Mouse (Mus musculus) ES-E14 (cell line): ENCODE data around the gene Map6. TPM values are rescaled to one million over a fixed set of nuclear protein-coding genes. Genes with fewer than 3 reads are reported as not detected.

Experiments used
- DNase-seq: peaks from one replicate; pipeline ENCODE4 v3.0.0-alpha.2; 2013; ENCODE audit warnings: low read depth, low spot score
- H3K27ac ChIP-seq: 2 replicates; pipeline ENCODE4 v1.5.1; 2012; ENCODE audit warnings: low read depth, mild to moderate bottlenecking, low read length, moderate library complexity, mixed read lengths; ENCODE audit not compliant: poor library complexity, insufficient read depth, severe bottlenecking
- H3K36me3 ChIP-seq: 2 replicates; pipeline ENCODE4 v1.6.1; 2012; ENCODE audit warnings: mild to moderate bottlenecking, low read length, moderate library complexity, mixed read lengths; ENCODE audit not compliant: control insufficient read depth, poor library complexity, insufficient read depth, severe bottlenecking
- H3K4me1 ChIP-seq, 2 experiments: fragments of 150-350 bp in 1 of 2; sonication (generic) in 1 of 2; 2 replicates each; pipeline ENCODE4 v1.6.1; 2012; ENCODE audit warnings: low read length in 2 of 2, mild to moderate bottlenecking in 1 of 2, mixed read lengths in 1 of 2; ENCODE audit not compliant: control insufficient read depth in 2 of 2, insufficient read depth in 2 of 2, poor library complexity in 1 of 2
- H3K4me3 ChIP-seq, 2 experiments: fragments of 150-350 bp in 1 of 2; sonication (generic) in 1 of 2; 2 replicates each; pipeline ENCODE4 v1.5.1; 2012; ENCODE audit warnings: low read length in 2 of 2, low read depth in 1 of 2, mild to moderate bottlenecking in 1 of 2, mixed read lengths in 1 of 2; ENCODE audit not compliant: insufficient read depth in 1 of 2, poor library complexity in 1 of 2, severe bottlenecking in 1 of 2
- H3K9ac ChIP-seq: 2 replicates; pipeline ENCODE4 v1.6.1; 2012; ENCODE audit warnings: low read depth, mild to moderate bottlenecking, low read length, mixed read lengths; ENCODE audit not compliant: poor library complexity, insufficient read depth, severe bottlenecking
- H3K9me3 ChIP-seq: fragments of 150-350 bp; sonication (generic); 2 replicates; pipeline ENCODE4 v1.6.1; 2012; ENCODE audit warnings: low read depth, mild to moderate bottlenecking, low read length; ENCODE audit not compliant: control insufficient read depth, insufficient read depth
- CHD2 ChIP-seq: IDR thresholded peaks from 2 replicates; pipeline ENCODE4 v1.6.1; 2014; ENCODE audit warnings: mild to moderate bottlenecking, low read depth, low read length, inconsistent platforms
- HCFC1 ChIP-seq: IDR thresholded peaks from 2 replicates; pipeline ENCODE4 v1.6.1; 2012; ENCODE audit warnings: low read length, inconsistent platforms, borderline replicate concordance; ENCODE audit not compliant: insufficient read depth
- MAFK ChIP-seq: IDR thresholded peaks from 2 replicates; pipeline ENCODE4 v1.6.1; 2014; ENCODE audit warnings: mild to moderate bottlenecking, low read depth, low read length, inconsistent platforms; ENCODE audit not compliant: insufficient read depth
- ZC3H11A ChIP-seq: IDR thresholded peaks from 2 replicates; pipeline ENCODE4 v1.6.1; 2012; ENCODE audit warnings: low read depth, mild to moderate bottlenecking, inconsistent platforms, low read length, borderline replicate concordance
- ZNF384 ChIP-seq: IDR thresholded peaks from 2 replicates; pipeline ENCODE4 v1.6.1; 2012; ENCODE audit warnings: low read depth, low read length, inconsistent platforms
- in situ Hi-C, 2 experiments: fragments of 600-800 bp; cut with MboI; formaldehyde crosslinking; loops; one replicate each; pipeline ENCODE4 v1.15.1; 2025; ENCODE audit warnings: low sequenced_read_pairs in 2 of 2, inconsistent platforms in 1 of 2; ENCODE audit not compliant: unreplicated experiment in 2 of 2
- total RNA-seq: library from RNA; depleted of rRNA; stranded (reverse); fragments of 300-350 nt; gene quantifications from 2 replicates; pipeline ENCODE4 v1.2.3, GENCODE M21; 2012

Gene Map6
- total RNA-seq, 1 experiment = 13.5 TPM

DNA sequence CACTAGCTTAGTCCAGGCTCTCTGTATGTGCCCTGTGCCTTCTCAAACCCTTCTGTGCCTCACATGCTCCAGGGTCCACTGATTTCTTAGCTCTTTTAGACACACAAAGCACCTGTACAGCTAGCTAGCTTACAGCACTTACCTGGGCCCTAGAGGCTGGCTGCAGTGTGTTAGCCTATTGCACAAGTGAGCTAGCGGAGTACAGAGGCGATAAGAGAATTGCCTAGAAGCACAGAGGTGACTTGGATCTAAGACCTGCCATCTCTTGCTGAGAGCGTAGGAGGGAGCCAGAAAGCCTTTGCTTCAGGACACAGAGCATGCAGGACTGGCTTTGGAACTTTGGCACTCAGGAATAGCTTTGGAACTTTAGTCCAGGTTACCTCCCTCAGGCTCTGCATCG, 40.0 kb upstream of the Map6 start:
- no peak overlapping the region for H3K27ac ChIP-seq
- H3K36me3 ChIP-seq = no peaks in the 10 kb centered on the region
- DNase-seq = no peak
- H3K4me1 ChIP-seq = no peaks in the 10 kb centered on the region
- in situ Hi-C loops = no loop called here
- no peak overlapping the region for H3K9ac ChIP-seq
- H3K9me3 ChIP-seq = no peaks in the 10 kb centered on the region
- H3K4me3 ChIP-seq = no peak overlapping the region
- no peak for TF ChIP-seq HCFC1
- TF ChIP-seq MAFK = no peak
- TF ChIP-seq ZC3H11A = no peak
- no peak for TF ChIP-seq CHD2
- no peak for TF ChIP-seq ZNF384

DNA sequence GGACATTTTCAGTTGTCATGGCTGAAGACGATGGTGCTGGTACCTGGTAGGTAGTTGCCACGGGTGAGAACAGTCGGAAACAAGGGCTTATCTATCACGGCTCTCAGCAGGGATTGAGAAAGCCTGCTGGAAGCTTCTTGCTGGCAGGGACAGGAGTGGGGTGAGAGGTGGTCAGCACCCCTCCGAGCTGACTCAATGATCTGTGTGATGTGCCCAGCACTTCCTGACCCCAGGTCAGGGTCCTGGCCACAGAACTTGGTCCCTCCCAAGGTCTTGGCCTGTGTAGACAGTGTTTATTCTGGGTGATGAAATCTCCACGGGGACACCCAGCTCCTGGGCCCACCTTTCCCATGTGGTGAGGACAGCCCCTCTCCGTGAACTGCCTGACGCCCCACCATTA, 38.4 kb upstream of the Map6 start:
- Histone ChIP-seq H3K4me1 (no peaks in the 10 kb centered on the region), H3K36me3 (no peaks in the 10 kb centered on the region), H3K9me3 (no peaks in the 10 kb centered on the region), H3K4me3 (no peak overlapping the region), H3K9ac (no peak overlapping the region), H3K27ac (no peak overlapping the region)
- in situ Hi-C loops = no loop called here
- TF ChIP-seq ZNF384 = no peak
- TF ChIP-seq CHD2 = no peak
- no peak for TF ChIP-seq MAFK
- TF ChIP-seq ZC3H11A = no peak
- TF ChIP-seq HCFC1 = no peak
- no peak for DNase-seq

DNA sequence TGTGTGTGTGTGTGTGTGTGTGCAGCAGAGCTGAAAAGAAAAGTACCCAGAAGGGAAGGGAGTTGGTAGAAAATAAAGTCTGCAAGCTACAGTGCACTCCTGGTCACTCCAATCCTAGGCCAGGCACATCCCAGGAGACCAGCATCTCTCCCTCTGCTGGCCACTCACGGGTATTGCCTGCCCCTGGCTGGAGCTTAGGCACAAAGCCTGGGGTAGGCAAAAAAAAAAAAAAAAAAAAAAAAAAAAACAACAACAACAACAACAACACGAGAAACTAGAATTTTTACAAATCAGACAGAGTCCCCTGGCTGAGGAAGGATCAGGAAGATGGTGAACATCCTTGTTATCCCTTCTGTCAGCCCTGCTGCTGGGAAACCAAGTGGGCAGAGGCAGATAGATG, 37.8 kb upstream of the Map6 start:
- no peak overlapping the region for H3K27ac ChIP-seq
- TF ChIP-seq HCFC1 (no peak), ZC3H11A (no peak), CHD2 (no peak), ZNF384 (peak; percentile 96), MAFK (no peak)
- no peak for DNase-seq
- no peak overlapping the region for H3K9ac ChIP-seq
- no peaks in the 10 kb centered on the region for H3K4me1 ChIP-seq
- H3K36me3 ChIP-seq = no peaks in the 10 kb centered on the region
- H3K4me3 ChIP-seq = no peak overlapping the region
- in situ Hi-C loops = no loop called here
- no peaks in the 10 kb centered on the region for H3K9me3 ChIP-seq

DNA sequence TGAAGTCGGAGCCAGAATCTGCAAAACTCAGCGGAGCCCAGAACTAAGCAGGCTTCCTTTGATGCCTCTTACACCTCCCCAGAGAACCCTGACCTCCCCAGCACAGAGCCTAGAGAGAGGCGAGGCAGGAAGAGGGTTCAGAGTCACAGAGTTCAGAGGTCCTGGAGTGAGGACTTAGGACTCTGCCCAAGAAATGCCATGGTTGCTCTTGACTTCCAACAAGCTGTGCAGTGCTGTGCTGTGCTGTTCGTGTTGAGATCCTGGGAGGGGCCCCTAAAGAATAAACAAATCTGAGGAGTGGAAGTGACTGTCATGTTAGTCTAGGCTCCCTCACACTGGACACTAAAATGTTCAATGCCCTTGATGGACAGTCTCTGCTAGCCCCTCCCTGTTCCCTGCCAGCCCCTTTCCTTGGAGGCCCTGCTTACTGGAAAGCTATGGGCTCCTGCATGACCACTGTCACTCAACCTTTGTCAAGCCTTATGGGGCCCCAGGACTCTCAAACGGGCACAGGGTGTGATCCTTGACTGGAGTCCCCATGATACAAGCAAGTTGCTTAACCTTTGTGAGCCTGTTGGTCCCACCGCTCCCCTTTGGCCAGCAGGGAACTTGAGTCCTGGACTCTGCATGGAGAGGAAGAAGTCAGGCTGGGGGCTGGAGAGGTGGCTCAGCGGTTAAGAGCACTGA, 37.0 kb upstream of the Map6 start:
- in situ Hi-C loops = no loop called here
- no peaks in the 10 kb centered on the region for H3K36me3 ChIP-seq
- H3K4me3 ChIP-seq = no peak overlapping the region
- no peaks in the 10 kb centered on the region for H3K9me3 ChIP-seq
- H3K27ac ChIP-seq = no peak overlapping the region
- TF ChIP-seq ZNF384 = no peak
- TF ChIP-seq CHD2 = no peak
- TF ChIP-seq HCFC1 = no peak
- TF ChIP-seq MAFK = no peak
- TF ChIP-seq ZC3H11A = no peak
- no peaks in the 10 kb centered on the region for H3K4me1 ChIP-seq
- no peak overlapping the region for H3K9ac ChIP-seq
- DNase-seq = no peak

DNA sequence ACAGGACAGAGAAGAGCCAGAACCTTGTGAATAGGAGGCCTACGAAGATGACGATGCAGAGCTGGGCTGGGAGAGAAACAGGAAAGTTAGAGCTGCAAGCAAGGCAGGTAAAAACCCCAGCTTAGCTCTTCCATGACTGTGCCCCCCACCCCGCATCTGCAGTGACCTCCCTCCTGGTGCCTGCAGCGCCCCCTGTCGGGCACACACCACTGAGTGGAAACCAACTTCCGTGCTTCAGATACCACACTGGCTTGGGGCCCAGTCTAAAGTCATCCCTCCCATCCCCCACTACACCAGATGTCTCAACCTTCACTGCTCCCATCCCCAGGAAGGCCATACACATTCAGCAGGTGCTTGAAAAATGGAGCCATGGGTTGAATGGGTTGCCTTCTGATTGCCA, 34.7 kb upstream of the Map6 start:
- Histone ChIP-seq H3K4me1 (peaks cover 0 to 11% of the 10 kb centered on the region in 2 experiments; a peak in 2 of 4 replicates), H3K9me3 (no peaks in the 10 kb centered on the region), H3K4me3 (no peak overlapping the region), H3K36me3 (no peaks in the 10 kb centered on the region), H3K9ac (no peak overlapping the region), H3K27ac (no peak overlapping the region)
- DNase-seq = no peak
- TF ChIP-seq MAFK (no peak), HCFC1 (no peak), ZNF384 (no peak), ZC3H11A (no peak), CHD2 (no peak)
- in situ Hi-C loops = no loop called here
